Comparison of ENCODE assay signal across 9 mouse cellular contexts in genomic region chr19:10421986-10422976, GRCm38 (mm10). TPM values are rescaled to one million over a fixed set of nuclear protein-coding genes. Genes with fewer than 3 reads are reported as not detected.
DNase-seq lines count a peak whose midpoint lies in the region; ATAC-seq and TF ChIP-seq lines count a peak whose summit lies in the region.
"Had no signal": no experiment of that assay in that cellular context is flagged by ENCODE, and none has a peak within 500 bp of the region (broad histone marks: within the 10 kb centered on the region; RNA-seq: fewer than 3 reads in every experiment).

No protein-coding gene starts in this region.

- no peak for TF ChIP-seq EP300 in heart, postnatal 0 days (IDR thresholded peaks at IDR 0.05; ENCODE audit: low read depth)

- in situ Hi-C loops in ES-E14 (cut with MboI; ENCODE audit: low sequenced_read_pairs in 2 of 2, unreplicated experiment in 2 of 2), result no loop called here

- H3K9ac ChIP-seq in ES-E14 (ENCODE audit: insufficient read depth, low read depth, low read length, poor library complexity, severe bottlenecking), result peak overlapping the region; percentile 26; the same call in 1 of the 2 replicates
- H3K9ac ChIP-seq in heart, postnatal 0 days (replicated peaks; ENCODE audit: low read depth, low read length), result peak overlapping the region; percentile 41; the same call in 1 of the 2 replicates
- H3K9ac ChIP-seq in midbrain, embryonic 11.5 days (ENCODE audit: low read length), result peak overlapping the region; percentile 60

- 6% methylated on average over 50 of the region's 53 CpGs for WGBS in heart, postnatal 0 days
- WGBS in midbrain, embryonic 11.5 days, result 2% methylated on average over 48 of the region's 53 CpGs

- peak overlapping the region; percentile 48 for H3K4me2 ChIP-seq in heart, postnatal 0 days (ENCODE audit: low read depth, low read length)
- H3K4me2 ChIP-seq in midbrain, embryonic 11.5 days, result peak overlapping the region; percentile 46

- no peak for ATAC-seq in heart, postnatal 0 days (ENCODE audit: insufficient read depth, low read depth)
- ATAC-seq in midbrain, embryonic 11.5 days (ENCODE audit: low FRiP score), result peak; percentile 66
- ATAC-seq in monocyte, adult 5-6 weeks (replicated peaks; ENCODE audit: insufficient number of reproducible peaks, low FRiP score, low TSS enrichment, poor library complexity, severe bottlenecking), result no peak
- ATAC-seq: activated CD4-positive, CD25-positive, alpha-beta regulatory T cell, adult 4 months had no signal

- peaks cover 47% of the 10 kb centered on the region for H3K4me1 ChIP-seq in E14TG2a.4 (replicated peaks; ENCODE audit: low read depth, low read length)
- H3K4me1 ChIP-seq in ES-E14 (ENCODE audit: control insufficient read depth in 2 of 2, insufficient read depth in 2 of 2, low read length in 2 of 2, poor library complexity in 1 of 2), result peaks cover 0 to 12% of the 10 kb centered on the region in 2 experiments; a peak in 2 of 4 replicates
- peaks cover 14% of the 10 kb centered on the region for H3K4me1 ChIP-seq in heart, postnatal 0 days (ENCODE audit: control insufficient read depth, insufficient read depth)
- peaks cover 17% of the 10 kb centered on the region for H3K4me1 ChIP-seq in midbrain, embryonic 11.5 days (ENCODE audit: control insufficient read depth, insufficient read depth, low read length)

- no peak for TF ChIP-seq CTCF in E14TG2a.4 (conservative IDR thresholded peaks at IDR 0.05; ENCODE audit: low read length)
- no peak for TF ChIP-seq CTCF in heart, postnatal 0 days (IDR thresholded peaks at IDR 0.05; ENCODE audit: low read depth)

- no peak overlapping the region for H3K27ac ChIP-seq in ES-E14 (ENCODE audit: insufficient read depth, low read depth, low read length, poor library complexity, severe bottlenecking)
- H3K27ac ChIP-seq in heart, postnatal 0 days (ENCODE audit: low read depth), result no peak overlapping the region
- H3K27ac ChIP-seq in midbrain, embryonic 11.5 days (ENCODE audit: low read depth, low read length), result no peak overlapping the region

- no peak for DNase-seq in ES-E14 (ENCODE audit: low read depth, low spot score)
- no peak for DNase-seq in heart, postnatal 0 days (ENCODE audit: low spot score)
- peak; percentile 92 for DNase-seq in midbrain, embryonic 11.5 days (ENCODE audit: low spot score, missing footprints)
- DNase-seq in ovary, postnatal 36 days (ENCODE audit: low spot score), result no peak
- DNase-seq in left cerebral cortex, adult 11 months (ENCODE audit: low spot score), result no peak
- DNase-seq: layer of hippocampus, adult 9-11 months had no signal

- H3K4me3 ChIP-seq in E14TG2a.4 (replicated peaks; ENCODE audit: low read length) (peak overlapping the region; percentile 71), ES-E14 (ENCODE audit: insufficient read depth in 1 of 2, low read depth in 1 of 2, low read length in 2 of 2, poor library complexity in 1 of 2, severe bottlenecking in 1 of 2) (peak overlapping the region; percentile 42 to 62; a peak in 3 of 4 replicates)
- peak overlapping the region; percentile 15; the same call in 1 of the 2 replicates for H3K4me3 ChIP-seq in heart, postnatal 0 days (ENCODE audit: low read depth, low read length)
- peak overlapping the region; percentile 26 for H3K4me3 ChIP-seq in midbrain, embryonic 11.5 days (ENCODE audit: low read depth, low read length)

- peaks cover 80% of the 10 kb centered on the region for H3K27me3 ChIP-seq in E14TG2a.4 (ENCODE audit: insufficient read depth, low read length)
- H3K27me3 ChIP-seq in heart, postnatal 0 days (ENCODE audit: control insufficient read depth, insufficient read depth, low read length), result peaks cover 7% of the 10 kb centered on the region
- H3K27me3 ChIP-seq in midbrain, embryonic 11.5 days (ENCODE audit: control insufficient read depth, insufficient read depth, low read length), result no peaks in the 10 kb centered on the region

- H3K36me3 ChIP-seq in E14TG2a.4 (ENCODE audit: insufficient read depth, low read length) (peaks cover 4% of the 10 kb centered on the region), ES-E14 (ENCODE audit: control insufficient read depth, insufficient read depth, low read length, poor library complexity, severe bottlenecking) (no peaks in the 10 kb centered on the region; the same call in 1 of the 2 replicates)
- H3K36me3 ChIP-seq in heart, postnatal 0 days (replicated peaks; ENCODE audit: control insufficient read depth, insufficient read depth, low read length), result no peaks in the 10 kb centered on the region
- H3K36me3 ChIP-seq in midbrain, embryonic 11.5 days (ENCODE audit: control insufficient read depth, insufficient read depth, low read length), result no peaks in the 10 kb centered on the region

- H3K9me3 ChIP-seq in E14TG2a.4 (ENCODE audit: low read length), result peaks cover 7% of the 10 kb centered on the region
- H3K9me3 ChIP-seq in ES-E14 (ENCODE audit: control insufficient read depth, insufficient read depth, low read depth, low read length), result no peaks in the 10 kb centered on the region
- H3K9me3 ChIP-seq in heart, postnatal 0 days (replicated peaks; ENCODE audit: control insufficient read depth, low read length), result no peaks in the 10 kb centered on the region
- no peaks in the 10 kb centered on the region for H3K9me3 ChIP-seq in midbrain, embryonic 11.5 days (ENCODE audit: control insufficient read depth, low read length)

TF ChIP-seq in ES-E14, 5 proteins besides CTCF, POLR2A, EP300 and RAD21:
- TF ChIP-seq MAFK (IDR thresholded peaks at IDR 0.05; ENCODE audit: insufficient read depth, low read depth, low read length) (no peak), CHD2 (IDR thresholded peaks at IDR 0.05; ENCODE audit: low read depth, low read length) (no peak), ZC3H11A (IDR thresholded peaks at IDR 0.05; ENCODE audit: borderline replicate concordance, low read depth, low read length) (no peak), ZNF384 (IDR thresholded peaks at IDR 0.05; ENCODE audit: low read depth, low read length) (no peak), HCFC1 (IDR thresholded peaks at IDR 0.05; ENCODE audit: borderline replicate concordance, insufficient read depth, low read length) (no peak)
TF ChIP-seq in ES-E14: peak in this region for 0.

RNA-seq across cellular contexts. Expression of gene Syt7, which starts 33.4 kb away (rescaled TPM):
- 2.6 and 3.5 TPM in 2 replicates for total RNA-seq in ES-E14 (2012; rRNA removed)
- total RNA-seq in heart, postnatal 0 days (2014; rRNA removed; ENCODE audit: low replicate concordance), result 5.0 and 6.0 TPM in 2 replicates
- 0.78 and 0.96 TPM in 2 replicates for polyA plus RNA-seq in heart, postnatal 0 days (2015; fragmentation: Nextera tagmentation; extraction: Ambion mirVana)
- 3.0 and 3.9 TPM in 2 replicates for polyA plus RNA-seq in midbrain, embryonic 11.5 days (2014; fragmentation: Nextera tagmentation; extraction: Ambion mirVana)
- not detected in 3 replicates for total RNA-seq in monocyte, adult 5-6 weeks (2017)

RNA-seq across cellular contexts. Expression of gene Lrrc10b, which starts 35.0 kb away (rescaled TPM):
- total RNA-seq in ES-E14 (2012; rRNA removed), result 0.27 and 0.37 TPM in 2 replicates
- total RNA-seq in heart, postnatal 0 days (2014; rRNA removed; ENCODE audit: low replicate concordance), result 1.9 TPM in 1 of 2 replicates, not detected in the other
- 0.08 and 0.18 TPM in 2 replicates for polyA plus RNA-seq in heart, postnatal 0 days (2015; fragmentation: Nextera tagmentation; extraction: Ambion mirVana)
- polyA plus RNA-seq in midbrain, embryonic 11.5 days (2014; fragmentation: Nextera tagmentation; extraction: Ambion mirVana), result 0.55 and 0.59 TPM in 2 replicates
- total RNA-seq in monocyte, adult 5-6 weeks (2017), result 0.21 to 0.29 TPM in 2 of 3 replicates, not detected in the other
- polyA plus RNA-seq: activated CD4-positive, CD25-positive, alpha-beta regulatory T cell, adult 4 months had no signal

Comparison
In these comparisons a context has a peak if more than half of its experiments do, and no peak if none do; other contexts are left out.
1. H3K4me3 ChIP-seq: peak in every context shown above with its lines; median percentile 71 in E14TG2a.4; 52 in ES-E14; 26 in midbrain, embryonic 11.5 days; 15 in heart, postnatal 0 days.